Mouse (Mus musculus): ENCODE measurements around the gene Rgs7bp. TPM values are rescaled to one million over a fixed set of nuclear protein-coding genes. Genes with fewer than 3 reads are reported as not detected.

Rgs7bp gene
- total RNA-seq, 2 experiments from 2014 or later, result 0.49 to 1.7 TPM

GRCm38 (mm10) chr13:105008891-105009290, 45.8 kb downstream of the Rgs7bp start:
- DNase-seq, result no peak

GRCm38 (mm10) chr13:105002831-105003157, 51.9 kb downstream of the Rgs7bp start:
- no peak for DNase-seq

- DNase-seq, result no peak
Observed at GRCm38 (mm10) chr13:105002132-105002830, 52.4 kb downstream of the Rgs7bp start.

- no peak for DNase-seq
Observed at GRCm38 (mm10) chr13:105001714-105002113, 53.0 kb downstream of the Rgs7bp start.

- DNase-seq, result no peak
Observed at GRCm38 (mm10) chr13:104988811-104989258, 65.9 kb downstream of the Rgs7bp start.

GRCm38 (mm10) chr13:104988009-104988540, 66.7 kb downstream of the Rgs7bp start:
- peak; percentile 5 for DNase-seq

- DNase-seq, result no peak
Observed at GRCm38 (mm10) chr13:104985691-104986090, 69.0 kb downstream of the Rgs7bp start.

GRCm38 (mm10) chr13:104983989-104984388, 70.7 kb downstream of the Rgs7bp start:
- no peak for DNase-seq

GRCm38 (mm10) chr13:104982781-104983353, 71.9 kb downstream of the Rgs7bp start:
- DNase-seq, result peak; percentile 24

- no peak for DNase-seq
Observed at GRCm38 (mm10) chr13:104978176-104978575, 76.6 kb downstream of the Rgs7bp start.

- DNase-seq, result no peak
Observed at GRCm38 (mm10) chr13:104967486-104967885, 87.2 kb downstream of the Rgs7bp start.

- no peak for DNase-seq
Observed at GRCm38 (mm10) chr13:104963716-104964115, 91.0 kb downstream of the Rgs7bp start.

GRCm38 (mm10) chr13:104962716-104963411, 91.9 kb downstream of the Rgs7bp start:
- no peak for DNase-seq

- DNase-seq, result no peak
Observed at GRCm38 (mm10) chr13:104962166-104962565, 92.6 kb downstream of the Rgs7bp start.

- peak; percentile 13 for DNase-seq
Observed at GRCm38 (mm10) chr13:104960951-104961715, 93.6 kb downstream of the Rgs7bp start.

- DNase-seq, result no peak
Observed at GRCm38 (mm10) chr13:104960206-104960928, 94.4 kb downstream of the Rgs7bp start.

- DNase-seq, result no peak
Observed at GRCm38 (mm10) chr13:104959733-104960132, 95.0 kb downstream of the Rgs7bp start.

- DNase-seq, result peak; percentile 40
Observed at GRCm38 (mm10) chr13:104947958-104948357, 106.8 kb downstream of the Rgs7bp start.

- no peak for DNase-seq
Observed at GRCm38 (mm10) chr13:104940483-104940882, 114.2 kb downstream of the Rgs7bp start.

GRCm38 (mm10) chr13:104939856-104940255, 114.9 kb downstream of the Rgs7bp start:
- DNase-seq, result no peak

GRCm38 (mm10) chr13:104938966-104939593, 115.7 kb downstream of the Rgs7bp start:
- peak; percentile 10 for DNase-seq
